Mouse (Mus musculus) common myeloid progenitor, adult 5-6 weeks (primary cell): ENCODE measurements around the gene Crlf1. TPM values are rescaled to one million over a fixed set of nuclear protein-coding genes. Genes with fewer than 3 reads are reported as not detected.

Experiments
- ATAC-seq: replicated peaks from 2 replicates; pipeline ENCODE4 v1.8.0; 2016; ENCODE audit warnings: low read depth, mild to moderate bottlenecking, moderate TSS enrichment, inconsistent platforms; ENCODE audit not compliant: poor library complexity, severe bottlenecking
- total RNA-seq: library from RNA; stranded (forward); fragments of 200-1000, 187-1606 nt; gene quantifications from 2 replicates; pipeline ENCODE4 v1.2.3, GENCODE M21; 2017

The Crlf1 gene
- total RNA-seq, 1 experiment from 2014 or later, result not detected

GRCm38 (mm10) chr8:70541081-70541480 lies 48.1 kb downstream of the Crlf1 start:
- ATAC-seq, result no peak

- peak; percentile 15 for ATAC-seq
Observed at GRCm38 (mm10) chr8:70544200-70544687, 51.3 kb downstream of the Crlf1 start.

GRCm38 (mm10) chr8:70546412-70546811 lies 53.5 kb downstream of the Crlf1 start:
- no peak for ATAC-seq

GRCm38 (mm10) chr8:70547762-70548161 lies 54.8 kb downstream of the Crlf1 start:
- no peak for ATAC-seq

- peak; percentile 83 for ATAC-seq
Observed at GRCm38 (mm10) chr8:70549412-70550184, 56.6 kb downstream of the Crlf1 start.

GRCm38 (mm10) chr8:70551558-70552161 lies 58.7 kb downstream of the Crlf1 start:
- ATAC-seq, result no peak

- ATAC-seq, result peak; percentile 24
Observed at GRCm38 (mm10) chr8:70552836-70553235, 59.9 kb downstream of the Crlf1 start.

Other genes with a start within 250 kb of the Crlf1 start
- 11.8 and 12.0 TPM in 2 replicates for gene Homer3, start 210.3 kb upstream of the Crlf1 start, total RNA-seq
- gene Ddx49, start 190.7 kb upstream of the Crlf1 start, total RNA-seq, result 162 and 168 TPM in 2 replicates
- gene Cope, start 190.6 kb upstream of the Crlf1 start, total RNA-seq, result 72.8 and 104 TPM in 2 replicates
- gene Cers1, start 177.4 kb upstream of the Crlf1 start, total RNA-seq, result not detected in 2 replicates
- not detected in 2 replicates for gene Gdf1, start 163.3 kb upstream of the Crlf1 start, total RNA-seq
- gene Upf1, start 139.9 kb upstream of the Crlf1 start, total RNA-seq, result 31.9 and 36.7 TPM in 2 replicates
- 0.27 TPM in 1 of 2 replicates, not detected in the other for gene Comp, start 119.6 kb upstream of the Crlf1 start, total RNA-seq
- 1.1 and 8.9 TPM in 2 replicates for gene Crtc1, start 53.6 kb upstream of the Crlf1 start, total RNA-seq
- 5.9 and 10.6 TPM in 2 replicates for gene Klhl26, start 16.2 kb upstream of the Crlf1 start, total RNA-seq
- not detected in 2 replicates for gene Tmem59l, start 5.8 kb upstream of the Crlf1 start, total RNA-seq
- gene Rex1bd, start 13.6 kb downstream of the Crlf1 start, total RNA-seq, result 50.1 and 56.4 TPM in 2 replicates
- gene Uba52, start 17.6 kb downstream of the Crlf1 start, total RNA-seq, result 3,128 and 4,626 TPM in 2 replicates
- 95.9 and 128 TPM in 2 replicates for gene Fkbp8, start 34.6 kb downstream of the Crlf1 start, total RNA-seq
- 70.8 and 71.1 TPM in 2 replicates for gene Kxd1, start 34.8 kb downstream of the Crlf1 start, total RNA-seq
- 8.1 and 10.5 TPM in 2 replicates for gene Ell, start 46.3 kb downstream of the Crlf1 start, total RNA-seq
- 35.0 and 43.9 TPM in 2 replicates for gene Isyna1, start 101.2 kb downstream of the Crlf1 start, total RNA-seq
- 43.8 and 58.4 TPM in 2 replicates for gene Ssbp4, start 115.7 kb downstream of the Crlf1 start, total RNA-seq
- 1.6 and 2.6 TPM in 2 replicates for gene Lrrc25, start 123.0 kb downstream of the Crlf1 start, total RNA-seq
- gene Gdf15, start 139.3 kb downstream of the Crlf1 start, total RNA-seq, result 0.29 TPM in 1 of 2 replicates, not detected in the other
- gene Pgpep1, start 167.2 kb downstream of the Crlf1 start, total RNA-seq, result 3.2 and 3.6 TPM in 2 replicates
- 129 and 163 TPM in 2 replicates for gene Lsm4, start 180.1 kb downstream of the Crlf1 start, total RNA-seq
- gene Jund, start 205.8 kb downstream of the Crlf1 start, total RNA-seq, result 54.4 and 58.2 TPM in 2 replicates
- 0.05 TPM in 1 of 2 replicates, not detected in the other for gene Iqcn, start 210.3 kb downstream of the Crlf1 start, total RNA-seq
- not detected in 2 replicates for gene Gm3336, start 225.4 kb downstream of the Crlf1 start, total RNA-seq
- gene Pde4c, start 230.6 kb downstream of the Crlf1 start, total RNA-seq, result 0.09 TPM in 1 of 2 replicates, not detected in the other